Mouse (Mus musculus) ovary, postnatal 10 days (tissue): ENCODE results near the gene Rps24.
"Not testable (repeated sequence)": the region's sequence is repeated elsewhere in the genome, so short reads cannot be mapped to it uniquely, and the experiment has no call there.

Source experiments
- DNase-seq: peaks from one replicate; pipeline ENCODE4 v3.0.0; 2022; ENCODE audit warnings: low spot score

Gene Rps24

DNA sequence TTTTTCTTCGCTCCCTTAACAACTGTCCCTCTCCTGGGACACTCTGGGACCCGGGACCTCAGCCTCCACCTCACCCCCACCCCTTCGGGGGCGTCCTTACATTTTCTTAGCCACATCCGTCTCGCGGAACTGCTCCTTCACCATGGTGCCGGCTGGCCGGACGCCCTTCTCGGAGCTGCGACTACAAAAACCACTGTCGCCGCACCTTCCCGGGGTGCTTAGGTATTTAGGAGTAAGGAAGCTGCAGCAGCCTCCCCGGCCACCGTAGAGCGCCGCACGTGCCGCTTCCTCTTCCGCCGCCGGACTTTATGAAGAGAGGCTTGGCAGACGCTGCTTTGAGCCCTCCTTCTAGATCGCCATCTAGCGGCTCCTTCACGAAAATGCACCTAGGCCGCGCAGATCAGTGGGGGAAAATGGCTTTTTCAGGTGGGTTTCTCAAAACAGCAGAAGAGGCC lies at the start of gene Rps24, which contains the start of gene Polr3a:
Gene Rps24, plus strand, starts transcription at position 353 of the 455 bp plus-strand sequence.
Gene Polr3a, minus strand, starts transcription at position 286 of the 455 bp plus-strand sequence.
- DNase-seq, result peak; percentile 69

- DNase-seq, result not testable (repeated sequence)
Measured at GRCm38 (mm10) chr14:24443529-24443928, 43.4 kb upstream of the Rps24 start.

DNA sequence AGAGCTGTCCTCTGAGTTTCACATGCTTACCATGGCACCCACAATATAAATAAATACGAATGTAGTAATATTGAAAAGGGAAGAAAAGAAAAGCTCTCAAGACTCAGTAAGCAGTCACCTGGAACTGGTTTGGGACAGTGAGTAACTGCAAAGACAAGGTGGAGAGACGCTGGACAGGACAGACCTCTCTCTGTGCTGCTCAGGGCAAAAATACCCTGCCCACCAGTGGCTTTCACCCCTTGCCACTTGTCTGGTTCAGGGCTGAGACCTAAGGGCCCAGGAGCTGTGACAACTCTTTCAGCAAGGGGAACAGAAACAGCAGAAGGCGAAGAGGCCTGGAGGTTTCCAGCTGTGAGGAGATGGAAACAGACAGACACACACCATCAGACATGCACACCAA lies 28.7 kb upstream of the Rps24 start:
- no peak for DNase-seq

GRCm38 (mm10) chr14:24468806-24469205 lies 18.1 kb upstream of the Rps24 start:
- DNase-seq, result no peak

GRCm38 (mm10) chr14:24486241-24486767 lies 621 bp upstream of the Rps24 start:
- DNase-seq, result no peak

- DNase-seq, result not testable (repeated sequence)
Measured at GRCm38 (mm10) chr14:24489772-24490171, 2.8 kb downstream of the Rps24 start.

DNA sequence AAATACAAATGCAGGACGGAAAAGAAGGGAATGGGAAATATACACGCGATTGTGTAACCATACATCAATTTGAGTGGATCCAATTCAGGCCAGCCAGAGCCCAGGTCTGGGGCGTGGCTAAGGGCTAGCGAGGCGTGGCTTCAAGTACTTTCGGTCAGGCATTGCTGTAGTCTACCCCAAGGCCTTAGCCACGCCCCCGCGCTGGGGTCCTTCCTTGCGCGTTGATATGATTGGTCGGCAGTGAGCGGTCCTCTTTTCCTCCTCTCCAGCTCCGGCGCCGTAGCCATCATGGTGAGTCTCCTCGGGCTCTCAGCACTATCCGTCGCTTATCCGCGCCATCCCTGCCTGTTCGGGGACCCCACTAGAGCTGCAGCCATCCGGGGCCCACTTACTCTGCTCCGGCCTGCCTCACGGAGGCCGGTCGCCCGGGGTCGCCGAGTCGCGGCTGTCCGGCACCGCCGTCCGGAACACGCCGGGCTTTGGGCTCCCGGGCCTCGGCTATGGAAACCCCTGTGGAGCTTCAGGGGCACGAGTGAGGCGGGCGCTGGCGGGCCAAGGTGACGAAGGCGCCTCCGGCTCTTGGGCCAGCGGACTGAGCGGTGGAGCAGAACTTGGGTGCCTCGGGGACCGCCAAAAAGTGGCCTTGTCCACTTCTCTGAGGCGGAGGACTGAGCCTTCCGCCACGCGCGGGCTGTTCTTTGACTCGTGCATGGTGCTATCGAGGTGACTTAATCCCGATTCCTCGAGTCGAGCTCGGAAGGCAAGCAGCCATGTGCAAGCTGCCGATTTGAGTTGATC lies 3.7 kb downstream of the Rps24 start:
- DNase-seq, result peak; percentile 97

GRCm38 (mm10) chr14:24491266-24491981 lies 4.5 kb downstream of the Rps24 start:
- DNase-seq, result no peak

GRCm38 (mm10) chr14:24493256-24493655 lies 6.3 kb downstream of the Rps24 start:
- no peak for DNase-seq

DNA sequence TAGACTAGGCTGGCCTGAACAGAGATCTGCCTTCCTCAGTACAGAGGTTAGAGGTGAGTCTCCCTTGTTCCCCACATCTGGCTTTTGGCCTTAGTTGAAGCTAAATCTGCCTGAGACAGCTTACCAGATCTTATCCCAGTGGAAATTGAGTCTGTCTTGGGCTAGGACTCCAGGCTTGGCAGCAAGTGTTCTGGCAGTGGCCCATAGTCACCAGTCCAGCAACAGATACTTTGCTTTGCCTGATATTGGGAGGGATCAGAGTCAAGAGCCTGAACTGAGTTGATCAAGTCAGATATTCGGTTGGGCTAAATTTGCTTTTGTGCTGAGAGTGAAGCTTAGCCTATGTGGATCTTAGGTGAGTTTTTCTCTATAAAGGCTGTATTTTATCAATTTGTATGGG lies 9.6 kb downstream of the Rps24 start:
- no peak for DNase-seq

- no peak for DNase-seq
Measured at GRCm38 (mm10) chr14:24497443-24497842, 10.5 kb downstream of the Rps24 start.

- DNase-seq, result no peak
Measured at GRCm38 (mm10) chr14:24498561-24499255, 11.8 kb downstream of the Rps24 start.

GRCm38 (mm10) chr14:24499478-24499877 lies 12.6 kb downstream of the Rps24 start:
- DNase-seq, result no peak

DNA sequence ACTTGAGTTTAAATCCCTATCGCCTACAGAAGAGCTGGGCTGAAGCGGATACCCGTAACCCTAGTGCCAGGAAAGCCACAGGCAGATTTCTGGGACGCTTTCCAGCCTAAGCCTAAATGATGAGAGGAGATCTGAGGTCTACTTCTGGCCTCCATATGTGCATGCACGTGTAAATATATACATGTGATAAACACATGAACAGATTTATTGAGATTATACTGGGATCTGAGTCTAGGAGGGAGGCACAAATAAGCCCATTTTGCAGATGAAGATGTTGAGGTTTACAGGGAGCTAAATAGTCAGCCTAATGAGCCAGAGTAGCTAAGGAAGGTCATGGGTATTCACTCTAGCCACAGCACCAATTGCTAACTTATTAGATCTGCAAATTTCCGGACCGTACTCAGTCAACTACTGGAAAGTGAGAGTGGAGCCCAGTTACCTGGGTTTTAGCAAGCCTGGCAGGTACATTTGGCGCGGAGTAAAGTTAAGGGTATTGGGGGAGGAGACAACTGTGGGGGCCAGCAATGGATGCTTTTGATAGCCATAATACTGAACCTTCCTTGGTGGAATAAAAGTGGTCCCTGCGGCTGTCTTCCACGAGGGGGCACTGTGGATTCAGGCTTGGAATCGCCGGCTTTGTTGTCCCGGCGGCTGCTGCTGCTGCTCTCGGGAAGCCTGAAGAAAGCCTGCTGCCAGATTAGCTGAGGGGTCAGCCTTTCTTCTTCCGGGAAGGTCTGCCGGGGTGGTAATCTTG lies 13.3 kb downstream of the Rps24 start:
- DNase-seq, result peak; percentile 69

- DNase-seq, result no peak
Measured at GRCm38 (mm10) chr14:24500845-24501186, 13.9 kb downstream of the Rps24 start.

- DNase-seq, result no peak
Measured at GRCm38 (mm10) chr14:24501256-24501655, 14.3 kb downstream of the Rps24 start.

- no peak for DNase-seq
Measured at GRCm38 (mm10) chr14:24507452-24508069, 20.6 kb downstream of the Rps24 start.

- no peak for DNase-seq
Measured at GRCm38 (mm10) chr14:24508070-24508773, 21.3 kb downstream of the Rps24 start.

GRCm38 (mm10) chr14:24509557-24509956 lies 22.6 kb downstream of the Rps24 start:
- no peak for DNase-seq

DNA sequence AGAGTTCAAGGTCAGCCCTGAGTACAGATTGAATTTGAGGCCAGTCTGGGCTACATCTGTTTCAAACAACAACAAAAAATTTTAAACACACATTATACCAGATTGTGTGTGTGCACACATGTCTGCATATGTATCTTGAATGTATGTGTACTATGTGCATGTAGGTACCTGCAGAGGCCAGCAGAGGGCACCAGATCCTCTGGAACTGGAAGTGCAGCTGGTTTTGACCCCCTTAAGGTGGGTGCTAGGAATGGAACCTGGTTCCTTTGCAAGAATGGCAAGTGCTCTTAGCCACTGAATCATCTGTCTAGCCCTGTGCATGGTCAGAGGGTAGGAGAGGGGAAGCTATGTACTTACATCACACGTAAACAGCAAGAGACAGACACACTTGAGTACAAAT lies 23.3 kb downstream of the Rps24 start:
- DNase-seq, result no peak

- DNase-seq, result no peak
Measured at GRCm38 (mm10) chr14:24510679-24511078, 23.8 kb downstream of the Rps24 start.
